Mouse (Mus musculus): ENCODE measurements around the gene Fam71f1. TPM values are rescaled to one million over a fixed set of nuclear protein-coding genes. Genes with fewer than 3 reads are reported as not detected.

Fam71f1 gene
- polyA plus RNA-seq, 1 experiment from 2014 or later = not detected

DNA sequence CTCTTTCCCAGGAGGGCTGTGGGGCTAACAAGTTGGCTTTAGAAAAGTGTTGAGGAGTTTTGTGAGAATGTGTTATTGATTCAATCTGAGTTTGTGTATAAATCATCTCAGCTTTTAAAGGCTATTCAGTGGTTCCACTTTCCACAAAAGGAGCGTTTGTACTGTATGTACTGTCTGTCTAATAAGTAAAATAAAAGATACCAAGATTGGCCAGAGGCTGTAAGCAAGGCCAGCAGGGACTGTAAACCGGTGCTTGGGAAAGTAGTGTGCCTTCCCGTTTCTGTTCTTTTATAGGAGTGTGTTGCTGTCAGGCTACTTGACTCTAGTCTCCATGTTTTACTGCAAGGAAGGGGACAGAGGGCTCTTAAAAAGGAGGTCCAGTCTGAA lies 44.2 kb downstream of the Fam71f1 start:
- 73% methylated on average over 3 of the region's 3 CpGs for WGBS (ENCODE audit: insufficient replicate concordance)
- no peak overlapping the region for H3K4me2 ChIP-seq
- H3K9ac ChIP-seq = no peak overlapping the region
- no peak overlapping the region for H3K4me3 ChIP-seq (replicated peaks)
- no peaks in the 10 kb centered on the region for H3K27me3 ChIP-seq
- no peak for ATAC-seq (ENCODE audit: insufficient read depth)
- H3K27ac ChIP-seq (replicated peaks) = no peak overlapping the region
- H3K36me3 ChIP-seq (replicated peaks) = peaks cover 43% of the 10 kb centered on the region
- no peaks in the 10 kb centered on the region for H3K9me3 ChIP-seq (replicated peaks)
- H3K4me1 ChIP-seq (replicated peaks) = no peaks in the 10 kb centered on the region

DNA sequence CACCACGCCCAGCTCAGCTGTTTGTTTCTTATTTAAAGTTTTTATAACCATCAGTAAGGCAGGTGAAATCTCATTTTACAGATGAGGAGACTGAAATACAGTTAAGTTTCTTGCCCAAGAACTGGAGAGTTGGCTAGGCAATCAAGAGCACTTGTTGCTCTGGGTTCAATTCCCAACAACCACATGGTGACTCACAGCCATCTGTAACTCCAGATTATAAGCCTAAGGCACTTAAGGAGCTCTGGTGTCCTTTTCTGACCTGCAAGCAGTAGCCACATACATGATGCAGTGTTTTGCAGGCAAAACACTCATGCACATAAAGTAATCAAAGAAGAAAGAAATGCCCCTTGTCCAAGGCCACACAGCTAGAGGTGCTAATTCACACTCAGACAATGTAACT lies 46.3 kb downstream of the Fam71f1 start:
- WGBS (ENCODE audit: insufficient replicate concordance) = 81% methylated on average over 1 of the region's 1 CpGs
- Histone ChIP-seq H3K4me1 (replicated peaks) (no peaks in the 10 kb centered on the region), H3K4me3 (replicated peaks) (no peak overlapping the region), H3K4me2 (no peak overlapping the region), H3K9me3 (replicated peaks) (no peaks in the 10 kb centered on the region), H3K27me3 (no peaks in the 10 kb centered on the region), H3K27ac (replicated peaks) (no peak overlapping the region), H3K9ac (no peak overlapping the region), H3K36me3 (replicated peaks) (peaks cover 51% of the 10 kb centered on the region)
- no peak for ATAC-seq (ENCODE audit: insufficient read depth)

DNA sequence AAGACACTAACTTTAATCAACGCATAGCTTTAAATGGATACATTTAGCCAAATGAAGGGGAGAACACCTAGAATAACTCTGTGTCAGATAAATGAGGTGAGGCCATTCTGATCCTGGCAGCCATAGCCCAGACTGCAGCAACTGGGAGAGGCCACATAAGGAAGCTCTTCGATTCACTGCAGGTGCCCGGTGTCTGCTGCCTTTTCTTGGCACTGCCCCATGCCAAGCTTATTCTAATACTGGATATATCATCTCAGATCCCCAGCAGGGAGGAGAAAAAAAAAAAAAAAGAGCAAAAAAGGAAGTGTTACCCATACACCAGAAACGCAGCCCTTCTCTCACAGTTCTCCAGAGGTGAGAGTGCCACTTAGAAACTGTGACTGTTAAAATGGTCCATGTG lies 58.4 kb downstream of the Fam71f1 start:
- ATAC-seq (ENCODE audit: insufficient read depth) = no peak
- Histone ChIP-seq H3K27me3 (no peaks in the 10 kb centered on the region), H3K9ac (no peak overlapping the region), H3K4me1 (replicated peaks) (peaks cover 5% of the 10 kb centered on the region), H3K36me3 (replicated peaks) (peaks cover 51% of the 10 kb centered on the region), H3K27ac (replicated peaks) (no peak overlapping the region), H3K9me3 (replicated peaks) (no peaks in the 10 kb centered on the region), H3K4me2 (no peak overlapping the region), H3K4me3 (replicated peaks) (no peak overlapping the region)
- WGBS (ENCODE audit: insufficient replicate concordance) = 64% methylated on average over 4 of the region's 4 CpGs

DNA sequence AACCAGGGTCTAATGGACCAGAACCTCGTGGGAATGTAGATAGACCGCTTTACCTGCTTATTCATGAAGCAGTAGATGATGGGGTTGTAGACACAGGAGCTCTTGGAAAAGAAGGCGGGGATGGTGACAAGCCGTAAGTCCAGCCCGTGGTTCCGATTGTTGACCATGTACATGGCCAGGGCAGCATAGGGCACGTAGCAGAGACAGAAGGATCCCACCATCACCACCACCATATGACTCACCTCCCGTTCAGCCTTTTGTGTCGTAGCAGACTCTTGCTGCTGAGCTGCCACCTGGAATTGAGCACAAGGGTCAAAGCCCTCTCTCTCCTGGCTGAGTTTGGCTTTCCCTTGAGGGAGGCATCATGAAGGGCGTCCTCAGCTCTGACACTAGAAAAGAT lies 59.7 kb downstream of the Fam71f1 start:
- WGBS (ENCODE audit: insufficient replicate concordance) = 81% methylated on average over 10 of the region's 10 CpGs
- Histone ChIP-seq H3K27ac (replicated peaks) (no peak overlapping the region), H3K36me3 (replicated peaks) (peaks cover 39% of the 10 kb centered on the region), H3K9ac (no peak overlapping the region), H3K9me3 (replicated peaks) (no peaks in the 10 kb centered on the region), H3K4me1 (replicated peaks) (peaks cover under 1% of the 10 kb centered on the region), H3K4me3 (replicated peaks) (no peak overlapping the region), H3K27me3 (no peaks in the 10 kb centered on the region), H3K4me2 (no peak overlapping the region)
- no peak for ATAC-seq (ENCODE audit: insufficient read depth)

DNA sequence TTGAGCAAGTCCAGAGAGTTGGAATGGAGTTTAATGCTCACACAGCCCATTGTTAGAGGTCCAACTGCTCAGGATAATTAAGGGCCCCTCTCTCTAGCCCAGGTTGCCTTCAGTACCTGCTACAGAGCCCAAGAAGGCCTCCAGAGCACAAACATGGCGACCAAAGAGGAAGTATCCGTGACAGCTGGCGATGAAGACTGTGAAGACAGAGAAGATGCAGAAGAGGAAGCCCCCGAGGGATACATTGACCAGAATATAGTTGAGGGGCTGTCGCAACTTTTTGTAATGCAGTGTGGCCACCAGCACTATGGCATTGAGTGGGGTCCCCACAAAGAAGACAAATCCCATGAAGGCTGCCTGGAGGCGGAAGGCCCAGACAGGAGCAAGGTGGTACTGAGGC lies 61.0 kb downstream of the Fam71f1 start:
- no peak overlapping the region for H3K4me2 ChIP-seq
- no peak overlapping the region for H3K4me3 ChIP-seq (replicated peaks)
- H3K4me1 ChIP-seq (replicated peaks) = no peaks in the 10 kb centered on the region
- no peak for ATAC-seq (ENCODE audit: insufficient read depth)
- no peak overlapping the region for H3K27ac ChIP-seq (replicated peaks)
- no peaks in the 10 kb centered on the region for H3K9me3 ChIP-seq (replicated peaks)
- no peaks in the 10 kb centered on the region for H3K27me3 ChIP-seq
- peaks cover 26% of the 10 kb centered on the region for H3K36me3 ChIP-seq (replicated peaks)
- no peak overlapping the region for H3K9ac ChIP-seq
- 60% methylated on average over 6 of the region's 6 CpGs for WGBS (ENCODE audit: insufficient replicate concordance)

DNA sequence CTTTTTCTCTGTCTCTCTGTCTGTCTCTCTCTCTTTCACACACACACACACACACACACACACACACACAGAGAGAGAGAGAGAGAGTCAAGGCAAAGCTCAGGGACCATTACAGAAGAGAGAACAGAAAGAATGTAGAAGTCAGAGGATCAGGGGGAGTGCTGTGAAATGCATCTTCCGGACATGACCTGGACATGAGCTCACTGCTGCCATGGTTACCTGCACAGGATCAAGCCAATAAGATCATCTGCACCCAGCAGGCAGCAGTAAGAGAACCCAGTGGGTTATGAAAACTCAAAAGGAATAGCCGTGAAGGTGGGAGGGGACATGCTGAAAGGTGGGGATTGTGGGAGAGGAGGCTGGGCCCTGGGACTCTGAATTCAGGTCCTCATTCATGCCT lies 63.5 kb downstream of the Fam71f1 start:
- H3K4me2 ChIP-seq = no peak overlapping the region
- 0 out of 2 replicates have a peak, but pooled peaks cover 6% of the 10 kb centered on the region for H3K27me3 ChIP-seq
- ATAC-seq (ENCODE audit: insufficient read depth) = no peak

More for the DNA sequence above, 63.5 kb downstream of the Fam71f1 start:
- Histone ChIP-seq H3K9me3 (replicated peaks) (no peaks in the 10 kb centered on the region), H3K27ac (replicated peaks) (no peak overlapping the region), H3K4me1 (replicated peaks) (peaks cover 2% of the 10 kb centered on the region; the same call in 1 of the 2 replicates), H3K36me3 (replicated peaks) (0 out of 2 replicates have a peak, but pooled peaks cover 3% of the 10 kb centered on the region), H3K4me3 (replicated peaks) (no peak overlapping the region), H3K9ac (no peak overlapping the region)
- 57% methylated on average over 2 of the region's 2 CpGs for WGBS (ENCODE audit: insufficient replicate concordance)

Other genes starting within 250 kb of the Fam71f1 start
- gene Rbm28, start 154.1 kb upstream of the Fam71f1 start, polyA plus RNA-seq (2015; fragmentation: Nextera tagmentation; extraction: Ambion mirVana) = 8.5 and 9.4 TPM in 2 replicates
- gene Prrt4, start 139.6 kb upstream of the Fam71f1 start, polyA plus RNA-seq (2015; fragmentation: Nextera tagmentation; extraction: Ambion mirVana) = 0.02 and 0.06 TPM in 2 replicates
- gene Impdh1, start 102.8 kb upstream of the Fam71f1 start, polyA plus RNA-seq (2015; fragmentation: Nextera tagmentation; extraction: Ambion mirVana) = 8.0 and 10.6 TPM in 2 replicates
- gene Hilpda, start 46.7 kb upstream of the Fam71f1 start, polyA plus RNA-seq (2015; fragmentation: Nextera tagmentation; extraction: Ambion mirVana) = 23.4 and 25.0 TPM in 2 replicates
- gene Fam71f2, start 39.5 kb upstream of the Fam71f1 start, polyA plus RNA-seq (2015; fragmentation: Nextera tagmentation; extraction: Ambion mirVana) = 0.12 and 0.16 TPM in 2 replicates
- gene Calu, start 28.9 kb downstream of the Fam71f1 start, polyA plus RNA-seq (2015; fragmentation: Nextera tagmentation; extraction: Ambion mirVana) = 100 and 106 TPM in 2 replicates
- 0.03 TPM in 1 of 2 replicates, not detected in the other for gene Opn1sw, start 69.3 kb downstream of the Fam71f1 start, polyA plus RNA-seq (2015; fragmentation: Nextera tagmentation; extraction: Ambion mirVana)
- 0.13 and 0.45 TPM in 2 replicates for gene Ccdc136, start 77.2 kb downstream of the Fam71f1 start, polyA plus RNA-seq (2015; fragmentation: Nextera tagmentation; extraction: Ambion mirVana)
- 0.91 and 1.1 TPM in 2 replicates for gene Flnc, start 114.1 kb downstream of the Fam71f1 start, polyA plus RNA-seq (2015; fragmentation: Nextera tagmentation; extraction: Ambion mirVana)
- 125 and 127 TPM in 2 replicates for gene Atp6v1f, start 148.6 kb downstream of the Fam71f1 start, polyA plus RNA-seq (2015; fragmentation: Nextera tagmentation; extraction: Ambion mirVana)
- not detected in 2 replicates for gene Atp6v1fnb, start 152.3 kb downstream of the Fam71f1 start, polyA plus RNA-seq (2015; fragmentation: Nextera tagmentation; extraction: Ambion mirVana)
- 1.6 and 2.9 TPM in 2 replicates for gene Kcp, start 188.8 kb downstream of the Fam71f1 start, polyA plus RNA-seq (2015; fragmentation: Nextera tagmentation; extraction: Ambion mirVana)
- 10.7 and 11.5 TPM in 2 replicates for gene Irf5, start 207.5 kb downstream of the Fam71f1 start, polyA plus RNA-seq (2015; fragmentation: Nextera tagmentation; extraction: Ambion mirVana)